Mouse (Mus musculus) C2C12 (cell line): ENCODE data around the gene Nipsnap2.

ENCODE experiments used
- CTCF ChIP-seq: IDR thresholded peaks from one replicate; pipeline ENCODE4 v1.5.1; 2011; ENCODE audit not compliant: control insufficient read depth, insufficient read depth, insufficient read length
- MAX ChIP-seq: IDR thresholded peaks from one replicate; pipeline ENCODE4 v1.6.1; 2011; ENCODE audit warnings: mild to moderate bottlenecking, control low read depth
- MYOG ChIP-seq: IDR thresholded peaks from one replicate; pipeline ENCODE4 v1.6.1; 2011; ENCODE audit not compliant: control insufficient read depth, insufficient read length; ENCODE audit errors: extremely low read depth
- USF1 ChIP-seq: IDR thresholded peaks from one replicate; pipeline ENCODE4 v1.6.1; 2011; ENCODE audit warnings: low read depth, mild to moderate bottlenecking, control low read depth, moderate library complexity

DNA sequence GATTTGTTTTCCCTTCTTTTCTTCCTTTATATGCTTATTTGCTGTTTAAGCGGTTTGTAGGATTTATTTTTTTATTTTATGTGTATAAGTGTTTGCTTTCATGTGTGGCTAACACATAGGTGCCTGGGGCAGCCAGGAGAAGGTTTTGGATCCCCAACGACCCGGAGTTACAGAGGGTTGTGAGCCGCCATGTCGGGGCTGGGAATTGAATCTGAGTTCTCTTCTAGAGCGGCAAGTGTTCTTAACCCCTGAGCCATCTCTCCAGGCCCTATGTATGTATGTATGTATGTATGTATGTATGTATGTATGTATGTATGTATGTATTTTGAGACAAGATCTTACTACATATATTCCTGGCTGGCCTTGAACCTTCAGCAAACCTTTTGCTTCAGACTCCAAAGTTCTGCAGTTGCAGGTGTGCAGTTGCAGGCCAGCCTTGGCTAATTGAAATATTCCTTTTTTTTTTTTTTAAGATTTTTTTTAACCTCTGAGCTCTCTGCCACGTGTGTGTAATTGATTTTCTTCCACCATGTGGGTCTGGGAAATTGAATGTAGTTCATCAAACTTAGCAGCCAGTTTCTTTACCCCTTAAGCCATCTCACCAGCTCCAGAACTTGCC lies 1.0 kb downstream of the Nipsnap2 start:
- TF ChIP-seq CTCF: no peak
- no peak for TF ChIP-seq MAX
- TF ChIP-seq USF1: no peak
- no peak for TF ChIP-seq MYOG
